Mouse (Mus musculus): ENCODE results near the gene Afm. TPM values are rescaled to one million over a fixed set of nuclear protein-coding genes. Genes with fewer than 3 reads are reported as not detected.

The Afm gene
- polyA plus RNA-seq, 1 experiment, result not detected

DNA sequence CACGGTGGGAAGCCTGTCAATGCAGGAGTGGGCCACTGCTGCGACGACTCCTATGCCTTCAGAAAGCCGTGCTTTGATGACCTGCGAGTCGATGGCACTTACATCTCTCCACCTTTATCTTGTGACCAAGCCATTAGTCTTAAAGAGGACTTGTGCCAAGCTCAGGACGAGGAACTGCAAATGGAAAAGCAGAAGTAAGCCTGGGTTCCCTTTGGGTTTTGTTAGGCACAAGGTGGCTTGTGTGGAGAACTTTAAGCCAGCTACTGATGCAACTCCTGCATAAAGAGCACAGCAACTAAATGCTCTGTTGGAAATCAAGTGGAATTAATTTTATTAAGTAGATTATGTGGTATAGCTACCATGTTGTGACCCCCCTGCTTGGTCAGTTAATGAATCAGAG, 66.1 kb downstream of the Afm start:
- TF ChIP-seq GATA1 (IDR thresholded peaks at IDR 0.05; ENCODE audit: low read length), result no peak

DNA sequence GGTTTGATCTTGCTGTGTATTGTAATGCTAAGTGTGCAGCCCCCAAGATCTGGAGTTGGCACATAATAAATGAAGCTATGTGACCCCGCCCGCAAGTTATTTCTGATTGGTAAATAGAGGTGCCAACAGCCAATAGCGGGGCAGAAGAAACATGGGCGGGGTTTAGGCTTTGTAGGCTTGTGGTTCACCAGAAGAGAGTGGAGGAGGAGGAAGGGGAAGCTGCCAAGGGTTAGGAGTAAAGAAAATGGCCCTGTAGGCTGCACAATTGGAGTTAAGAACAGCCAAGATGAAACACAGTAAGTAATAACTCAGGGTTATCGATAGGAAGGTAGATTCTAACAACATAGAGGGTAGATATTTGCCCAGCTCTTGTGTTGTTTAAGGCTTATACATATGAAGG, 67.8 kb downstream of the Afm start:
- no peak for TF ChIP-seq GATA1 (IDR thresholded peaks at IDR 0.05; ENCODE audit: low read length)

DNA sequence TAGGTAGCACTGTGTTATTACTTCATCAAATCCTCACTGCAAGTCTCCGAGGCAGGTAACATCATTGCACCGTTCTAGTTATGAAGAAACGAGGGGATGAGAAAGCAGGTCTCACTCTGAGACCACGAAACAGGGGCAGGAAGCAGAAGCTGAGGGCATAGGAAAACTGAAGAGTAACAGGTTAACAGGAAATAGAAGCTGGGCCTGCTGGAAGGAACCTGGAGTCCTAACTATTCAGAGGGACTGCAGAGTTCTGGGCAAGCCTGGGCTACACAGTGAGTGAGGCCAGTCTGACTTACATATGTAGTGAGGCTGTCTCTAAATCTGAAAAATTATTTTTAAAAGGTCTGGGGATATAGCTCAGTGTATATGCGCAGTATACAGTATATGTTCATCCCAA, 69.4 kb downstream of the Afm start:
- TF ChIP-seq GATA1 (IDR thresholded peaks at IDR 0.05; ENCODE audit: low read length), result no peak

DNA sequence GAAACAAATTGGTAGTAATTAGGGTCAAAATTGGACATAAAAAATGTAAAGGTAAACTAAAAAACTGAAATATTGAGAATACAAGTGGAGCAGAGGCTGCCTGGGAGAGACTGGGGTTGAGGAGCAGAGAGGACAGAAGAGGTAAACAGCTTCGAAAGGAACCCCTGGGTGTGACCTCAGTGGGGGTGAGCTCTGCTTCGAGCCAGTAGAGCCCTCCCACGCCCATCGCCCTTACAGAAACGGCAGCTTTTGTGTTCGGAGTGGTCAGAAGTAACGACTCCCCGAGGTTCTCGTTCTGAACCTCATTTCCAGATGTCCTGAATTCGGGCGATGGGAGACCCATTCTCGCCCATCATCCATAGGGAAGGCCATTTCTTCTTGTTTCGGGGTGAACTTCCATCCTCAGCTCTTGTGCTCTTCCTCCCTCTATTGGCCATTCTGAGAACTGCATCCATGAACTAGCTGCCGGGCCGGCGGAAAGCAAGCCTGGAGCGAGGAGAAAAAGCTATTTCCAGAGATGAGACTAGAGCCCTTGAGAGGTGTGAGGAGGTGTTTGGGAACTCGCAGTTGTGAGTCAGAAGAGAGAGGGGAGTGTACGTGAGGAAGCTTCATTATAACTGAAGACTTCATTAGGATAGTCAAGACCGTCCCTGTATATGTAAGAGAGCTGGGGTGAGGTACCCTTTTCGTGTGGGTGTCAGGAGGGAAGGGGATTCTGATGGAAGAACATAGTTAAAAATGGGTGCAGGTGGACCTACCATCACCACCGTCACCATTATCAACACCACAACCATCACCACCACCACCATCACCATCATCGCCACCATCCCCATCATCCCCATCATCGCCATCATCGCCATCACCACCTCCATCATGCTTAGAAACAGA, 70.2 kb downstream of the Afm start:
- no peak for TF ChIP-seq GATA1 (IDR thresholded peaks at IDR 0.05; ENCODE audit: low read length)

DNA sequence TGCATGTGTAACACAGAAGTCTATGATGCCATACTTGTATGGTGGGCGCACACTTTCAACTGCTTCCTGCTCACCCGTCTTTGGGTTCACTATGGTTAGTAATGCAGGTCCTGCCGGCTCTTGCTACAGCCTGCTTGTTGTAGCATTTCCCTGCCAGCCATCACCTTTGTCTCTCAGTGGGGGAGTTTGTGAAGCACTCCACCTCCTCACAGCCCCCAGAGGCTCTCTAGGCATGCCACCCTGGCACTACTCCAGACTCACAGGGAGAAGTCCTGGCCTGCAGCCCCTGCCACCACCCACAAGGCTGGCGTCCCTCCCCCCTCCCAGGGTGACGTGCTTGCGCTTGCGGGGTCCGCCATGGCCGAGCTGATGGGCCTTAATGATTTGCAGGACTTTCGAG, 71.9 kb downstream of the Afm start:
- no peak for TF ChIP-seq GATA1 (IDR thresholded peaks at IDR 0.05; ENCODE audit: low read length)

DNA sequence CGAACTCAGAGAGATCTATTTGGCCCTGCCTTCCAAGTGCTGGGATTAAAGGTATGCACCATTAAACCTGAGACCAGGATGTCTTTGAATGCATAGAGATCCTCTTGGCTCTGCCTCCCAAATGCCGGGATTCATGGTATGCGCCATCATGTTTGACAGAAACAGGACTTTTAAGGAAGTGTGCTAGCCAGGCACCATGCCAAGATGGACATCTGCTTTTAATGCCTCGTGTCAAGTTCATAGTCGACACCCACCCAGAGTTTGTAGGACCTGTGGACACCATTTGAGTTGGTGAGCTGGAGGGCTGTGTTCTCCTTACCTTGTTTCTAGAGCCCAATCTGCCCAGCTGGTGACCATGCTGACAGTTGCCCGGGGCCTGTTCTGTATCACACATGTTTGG, 73.2 kb downstream of the Afm start:
- no peak for TF ChIP-seq GATA1 (IDR thresholded peaks at IDR 0.05; ENCODE audit: low read length)

DNA sequence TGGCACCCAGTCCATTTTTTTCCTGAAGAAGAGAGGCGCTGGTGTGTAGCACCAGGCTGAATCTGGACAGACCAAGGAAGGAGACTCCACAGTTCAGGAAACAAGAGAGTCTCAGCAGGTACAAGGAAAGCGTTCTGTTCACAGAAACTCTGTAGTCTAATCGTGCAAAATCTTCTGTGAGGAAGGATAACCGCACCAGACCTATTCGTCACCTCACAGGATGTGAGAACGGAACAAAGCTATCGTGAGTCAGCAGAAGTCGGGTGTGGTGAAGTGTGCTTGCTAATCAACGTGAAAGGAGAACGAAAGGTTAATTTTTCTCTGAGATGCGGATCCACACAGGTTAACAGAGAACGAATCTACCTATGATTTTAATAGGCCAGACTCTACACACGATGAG, 76.2 kb downstream of the Afm start:
- no peak for TF ChIP-seq GATA1 (IDR thresholded peaks at IDR 0.05; ENCODE audit: low read length)

DNA sequence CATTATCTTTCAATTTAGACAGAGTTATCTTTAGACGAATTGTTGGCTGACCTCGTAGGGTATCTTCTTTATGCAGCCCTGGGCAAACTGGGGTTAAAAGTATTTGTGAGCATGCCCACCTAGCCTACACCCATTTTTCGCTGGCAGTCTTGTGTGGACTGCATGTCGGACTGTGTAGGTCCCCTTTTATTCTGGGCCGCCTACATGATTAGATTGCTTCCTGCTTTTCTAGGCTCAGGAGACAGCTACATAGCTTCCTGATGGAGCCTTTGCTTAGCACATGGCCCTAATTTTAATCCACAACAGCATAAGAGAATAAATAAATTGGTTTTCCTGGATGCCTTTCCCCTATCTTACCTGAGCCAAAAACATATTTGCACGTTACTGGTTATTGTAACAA, 77.4 kb downstream of the Afm start:
- TF ChIP-seq GATA1 (IDR thresholded peaks at IDR 0.05; ENCODE audit: low read length), result no peak

DNA sequence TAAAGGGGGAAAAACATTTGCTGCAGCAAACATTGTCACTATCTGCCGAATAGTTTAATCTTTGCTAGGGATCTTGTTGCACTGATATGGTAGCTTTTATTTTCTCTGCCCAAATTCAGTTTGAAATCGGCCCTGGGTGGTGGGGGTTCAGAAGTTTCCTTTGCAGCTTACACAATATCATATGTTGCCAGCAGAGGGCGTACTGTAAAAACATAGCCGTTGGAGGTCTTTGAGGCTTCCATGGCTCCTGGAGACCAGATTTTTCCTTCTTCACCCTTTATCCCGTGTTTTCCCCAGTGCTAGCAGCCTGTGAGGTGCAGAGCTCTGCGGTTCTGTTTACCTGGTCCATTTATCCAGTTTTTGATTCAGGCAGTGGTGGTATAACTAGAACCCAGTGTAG, 82.7 kb downstream of the Afm start:
- no peak for TF ChIP-seq GATA1 (IDR thresholded peaks at IDR 0.05; ENCODE audit: low read length)

Other genes starting within 250 kb of the Afm start
- 23.7 and 26.0 TPM in 2 replicates for gene Ankrd17, start 152.4 kb upstream of the Afm start, polyA plus RNA-seq (2012)
- gene Gm9958, start 151.7 kb upstream of the Afm start, polyA plus RNA-seq (2012), result 0.13 TPM in 2 replicates
- not detected in 2 replicates for gene Alb, start 58.0 kb upstream of the Afm start, polyA plus RNA-seq (2012)
- 0.24 and 0.27 TPM in 2 replicates for gene Afp, start 28.2 kb upstream of the Afm start, polyA plus RNA-seq (2012)
- 0.05 TPM in 1 of 2 replicates, not detected in the other for gene 5830473C10Rik, start 42.2 kb downstream of the Afm start, polyA plus RNA-seq (2012)
- gene Rassf6, start 121.7 kb downstream of the Afm start, polyA plus RNA-seq (2012), result not detected in 2 replicates
- gene Cxcl5, start 240.4 kb downstream of the Afm start, polyA plus RNA-seq (2012), result not detected in 2 replicates
- gene Ppbp, start 249.6 kb downstream of the Afm start, polyA plus RNA-seq (2012), result not detected in 2 replicates

All from G1E-ER4 (cell line).